Mouse (Mus musculus) frontal cortex, postnatal 25 days (tissue): ENCODE measurements around the gene Dnajc4.
A peak's percentile ranks its signal among the peaks of the same experiment; 100 is the strongest.
"Not testable (repeated sequence)": the region's sequence is repeated elsewhere in the genome, so short reads cannot be mapped to it uniquely, and the experiment has no call there.

Experiments used
- DNase-seq, 2 experiments: peaks; one replicate each; pipeline ENCODE4 v3.0.0; 2022; ENCODE audit warnings: low spot score in 2 of 2

The Dnajc4 gene

DNA sequence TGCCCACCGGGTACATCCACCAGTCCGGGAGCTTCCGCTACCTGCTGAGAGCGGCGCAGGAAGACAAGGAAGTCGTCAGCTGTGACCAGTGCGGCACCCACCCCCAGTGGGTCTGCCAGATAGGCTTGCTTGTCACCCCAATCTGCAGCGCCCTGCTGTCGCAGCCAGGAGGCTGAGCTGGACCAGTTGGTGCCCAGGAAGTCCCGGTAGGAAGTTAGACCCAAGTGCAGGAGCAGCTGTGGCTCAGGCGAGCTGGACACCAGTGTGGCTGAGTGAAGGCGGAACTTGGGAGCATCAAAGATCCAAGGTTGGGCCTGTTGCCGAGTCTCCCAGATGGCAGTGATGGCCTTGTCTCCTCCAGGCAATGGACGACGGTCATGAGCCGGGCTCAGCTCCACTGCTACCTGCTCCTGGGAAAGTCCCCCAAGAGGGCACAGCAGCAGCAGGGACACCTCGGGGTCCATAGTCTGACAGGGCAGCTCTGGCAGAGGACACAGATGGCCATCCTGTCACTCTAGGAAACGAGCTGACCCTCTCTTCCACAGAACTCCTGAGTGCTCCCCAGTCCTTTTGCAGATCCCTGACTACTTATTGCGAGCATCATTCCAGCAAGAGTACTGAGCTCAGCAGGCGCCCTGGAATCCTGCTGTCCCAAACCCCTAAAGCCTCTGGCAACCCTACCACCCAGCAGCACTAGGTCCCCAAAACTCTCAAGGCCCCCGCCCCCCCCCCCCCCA is 3.1 kb upstream of the Dnajc4 start:
- no peak for DNase-seq

DNA sequence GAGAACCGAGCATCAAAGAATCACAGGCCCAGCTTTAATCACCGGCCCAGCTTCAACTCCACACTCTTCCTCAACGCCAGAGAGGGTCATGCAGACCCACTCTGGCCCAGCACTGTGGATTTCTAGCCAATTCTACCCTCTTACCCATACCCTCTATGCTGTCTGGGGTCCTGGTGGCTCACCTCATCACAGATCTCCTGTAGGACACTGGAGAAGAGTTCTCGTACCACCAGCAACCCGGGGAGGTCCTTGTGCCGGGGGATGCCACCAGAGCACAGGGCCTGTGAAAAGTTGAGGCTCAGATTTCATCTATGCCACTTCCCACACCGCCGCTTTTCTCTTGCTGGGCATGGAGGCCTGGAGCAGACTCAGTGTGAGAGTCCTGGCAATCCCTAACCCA is 2.1 kb upstream of the Dnajc4 start:
- no peak for DNase-seq

DNA sequence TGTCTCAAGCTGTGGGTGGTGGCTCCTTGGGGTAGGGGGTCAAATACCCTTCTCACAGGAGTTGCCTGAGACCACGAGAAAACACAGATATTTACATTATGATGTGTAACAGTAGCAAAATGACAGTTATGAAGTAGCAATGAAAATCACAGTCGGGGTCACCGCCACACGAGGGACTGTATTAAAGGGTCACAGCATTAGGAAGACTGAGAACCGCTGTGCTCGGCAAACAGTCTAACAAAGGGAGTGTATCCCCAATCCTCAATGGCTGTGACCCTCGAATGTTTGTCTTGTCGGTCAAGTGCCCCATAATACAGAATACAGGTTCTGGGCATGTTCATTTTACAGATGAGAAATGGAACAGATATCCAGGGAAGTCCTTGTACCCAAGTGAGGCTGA is 1.6 kb upstream of the Dnajc4 start:
- DNase-seq: no peak

DNA sequence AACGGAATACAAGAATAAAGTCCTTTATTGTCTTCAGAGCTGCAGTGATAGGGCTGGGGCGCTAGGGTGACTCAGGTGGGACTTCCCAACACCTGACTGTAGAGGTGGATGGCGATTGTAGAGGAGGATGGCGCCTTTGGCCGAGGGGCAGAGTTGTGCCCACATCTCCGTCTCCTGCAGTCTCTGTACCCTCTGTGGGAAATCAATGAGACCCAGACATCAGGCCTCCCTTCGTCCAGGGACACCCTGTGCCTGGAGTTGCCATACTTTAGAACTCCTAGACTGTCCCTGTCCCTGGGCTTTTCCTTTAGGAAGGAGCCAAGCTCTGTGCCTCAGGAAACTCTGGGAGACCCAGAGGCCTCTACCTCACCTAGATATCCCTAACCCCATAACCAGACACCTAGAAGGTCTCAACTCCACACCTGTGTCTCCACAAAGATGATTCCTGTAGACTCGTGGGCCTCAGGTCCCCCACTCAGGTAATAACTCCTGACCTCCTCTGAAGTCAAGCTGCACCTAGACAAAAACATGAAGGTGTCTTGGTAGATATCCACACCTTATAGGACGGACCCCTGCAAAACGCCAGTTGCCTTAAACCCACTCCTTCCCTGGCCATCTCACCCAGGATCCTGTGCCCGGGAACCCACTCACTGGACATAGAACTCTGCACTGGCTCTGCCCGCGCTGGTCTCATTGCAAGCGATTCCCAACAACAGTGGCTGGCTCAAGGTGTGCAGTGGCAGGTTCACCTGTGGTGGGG is 819 bp upstream of the Dnajc4 start:
- no peak for DNase-seq

DNA sequence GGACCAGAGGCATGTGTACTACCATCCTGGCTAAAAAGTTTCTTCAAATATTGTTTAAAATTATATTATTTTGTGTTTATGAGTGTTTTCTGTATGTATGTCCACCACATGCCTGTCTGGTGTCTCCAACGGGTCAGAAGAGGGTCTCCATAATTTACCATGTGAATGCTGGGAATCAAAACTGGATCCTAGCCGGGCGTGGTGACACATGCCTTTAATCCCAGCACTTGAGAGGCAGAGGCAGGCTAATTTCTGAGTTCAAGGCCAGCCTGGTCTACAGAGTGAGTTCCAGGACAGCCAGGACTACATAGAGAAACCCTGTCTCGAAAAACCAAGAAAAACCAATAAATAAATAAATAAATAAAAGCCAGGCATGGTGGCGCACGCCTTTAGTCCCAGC is 1.2 kb downstream of the Dnajc4 start:
- not testable (repeated sequence) for DNase-seq

DNA sequence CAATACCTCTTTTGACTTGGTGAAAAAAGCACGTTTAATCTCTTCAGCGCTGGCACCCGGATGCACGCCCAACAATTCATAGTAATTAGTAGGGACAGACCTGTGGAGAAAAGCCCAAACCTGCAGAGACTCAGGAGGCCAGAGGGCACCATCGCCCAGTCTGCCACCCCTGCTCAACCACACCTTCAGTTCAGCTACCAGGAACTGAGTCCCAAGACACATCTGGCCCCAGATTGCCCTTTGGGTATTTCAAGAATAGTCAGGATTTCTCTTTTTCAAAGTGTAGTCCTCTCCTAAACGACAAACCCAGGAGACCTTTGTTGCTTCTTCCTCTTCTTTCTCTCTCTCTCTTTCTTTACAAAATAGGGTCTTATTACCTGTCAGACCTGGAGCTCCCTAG is 1.7 kb downstream of the Dnajc4 start:
- DNase-seq: no peak

DNA sequence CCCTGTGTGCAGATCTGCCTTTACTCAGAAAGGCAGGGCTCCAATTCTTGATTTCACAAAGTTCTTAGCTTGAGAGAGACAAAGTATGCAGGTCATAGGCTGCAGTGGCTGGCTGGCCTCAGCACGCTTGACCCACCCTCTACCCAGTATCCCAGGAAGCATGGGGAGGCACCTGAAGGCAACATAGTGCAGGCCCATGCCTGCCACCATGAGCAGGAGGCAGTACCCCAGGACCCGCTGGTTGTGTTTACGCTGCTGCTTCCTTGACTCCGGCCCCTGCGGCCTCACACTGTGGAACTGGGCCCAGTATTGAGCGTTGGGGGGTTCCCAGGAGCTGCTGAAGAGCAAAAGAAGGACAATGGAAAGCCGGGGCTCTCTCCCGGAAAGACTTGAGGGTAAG is 3.1 kb downstream of the Dnajc4 start:
- DNase-seq: no peak

DNA sequence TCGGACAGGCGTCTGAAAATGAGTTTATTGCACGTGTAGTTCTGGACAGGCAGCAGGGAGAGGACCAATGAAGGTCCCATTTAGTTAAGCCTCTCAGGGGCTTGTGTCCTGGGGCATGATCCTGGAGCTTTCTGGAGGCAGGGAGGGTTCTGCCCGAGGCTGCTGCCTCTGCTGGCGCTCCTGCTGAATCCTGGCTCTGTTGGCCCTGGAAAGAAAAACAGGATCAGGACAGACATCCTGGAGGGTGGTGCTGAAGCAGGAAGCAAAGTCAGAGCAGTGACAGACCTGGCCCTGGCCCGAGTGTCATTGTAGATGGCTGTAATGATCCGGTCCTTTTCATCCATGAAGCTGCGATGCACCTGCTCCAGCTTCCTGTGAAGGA is 4.5 kb downstream of the Dnajc4 start:
- DNase-seq: no peak

DNA sequence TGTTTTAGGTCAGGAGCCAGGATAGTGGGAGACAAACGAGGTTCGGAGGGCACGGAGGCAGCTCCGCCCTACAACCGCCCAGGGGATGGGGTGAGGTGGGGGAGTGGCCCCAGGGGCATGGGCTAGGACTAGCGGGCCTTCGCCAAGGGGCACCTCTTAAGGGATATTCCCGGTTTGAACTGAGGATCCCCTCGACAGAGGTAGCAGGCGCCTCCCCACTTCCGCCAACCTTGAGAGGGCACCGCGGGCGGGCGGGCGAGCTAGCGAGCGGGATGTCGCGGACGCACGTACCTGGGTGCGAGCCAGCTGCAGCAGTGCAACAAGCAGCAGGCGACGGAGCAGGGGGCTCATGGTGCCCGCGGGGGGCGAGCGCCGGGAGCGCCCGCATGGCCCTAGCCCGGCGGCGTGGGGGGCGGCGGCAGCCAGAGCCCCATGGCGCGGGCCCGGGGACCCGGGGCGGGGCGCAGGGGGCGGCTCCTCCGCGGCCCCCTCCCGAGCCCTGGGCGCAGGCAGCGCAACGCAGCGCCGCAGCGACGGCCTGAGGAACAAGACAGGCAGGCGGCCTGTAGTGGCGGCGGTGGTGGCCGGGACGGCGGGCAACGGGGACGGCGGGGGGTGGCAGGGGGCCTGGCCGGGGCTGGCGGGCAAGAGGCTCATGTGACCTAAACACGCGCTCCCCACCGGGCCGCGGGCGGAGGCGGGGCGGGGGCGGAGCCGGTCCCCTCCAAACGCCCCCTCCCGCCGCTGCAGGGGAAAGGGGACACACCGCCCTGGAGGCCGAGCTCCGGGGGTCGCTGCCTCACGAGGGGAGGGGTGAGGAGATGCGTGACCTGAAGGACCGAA is 5.1 kb downstream of the Dnajc4 start, which contains the start of gene Vegfb:
TSS of gene Vegfb (minus strand) at position 591 of the 843 bp plus-strand sequence.
- peak in 1 of 2 experiments; percentile 45 for DNase-seq

DNA sequence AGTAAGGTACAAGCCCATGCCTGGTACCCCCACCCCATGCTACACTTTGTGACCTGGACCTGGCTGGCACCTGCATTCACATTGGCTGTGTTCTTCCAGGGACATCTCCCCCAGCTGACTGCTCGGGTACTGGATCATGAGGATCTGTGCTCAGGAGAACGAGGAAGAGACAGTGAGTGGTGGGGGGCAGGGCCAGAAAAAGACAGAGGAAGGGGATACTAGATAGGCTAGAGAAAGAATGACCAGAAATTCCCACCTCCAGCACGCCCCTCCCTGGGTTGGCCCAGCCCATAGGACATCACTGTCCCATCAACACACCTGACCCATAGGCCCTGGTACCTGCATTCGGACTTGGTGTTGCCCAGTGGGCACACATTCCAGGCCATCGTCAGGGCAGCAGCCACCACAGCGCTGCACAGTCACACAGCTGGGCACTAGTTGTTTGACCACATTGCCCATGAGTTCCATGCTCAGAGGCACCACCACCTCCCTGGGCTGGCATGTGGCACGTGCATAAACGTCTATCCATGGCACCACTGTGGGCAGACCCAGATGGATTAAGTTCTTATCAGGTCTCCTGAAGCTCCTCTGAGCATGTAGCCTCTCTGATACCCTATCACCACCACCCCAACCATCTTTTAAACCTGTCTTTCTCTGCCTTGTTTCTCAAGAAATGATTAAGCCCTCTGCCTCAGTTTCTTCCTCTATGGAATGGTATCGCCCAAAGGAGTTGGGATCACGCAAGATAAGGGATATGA is 6.2 kb downstream of the Dnajc4 start:
- DNase-seq: no peak

DNA sequence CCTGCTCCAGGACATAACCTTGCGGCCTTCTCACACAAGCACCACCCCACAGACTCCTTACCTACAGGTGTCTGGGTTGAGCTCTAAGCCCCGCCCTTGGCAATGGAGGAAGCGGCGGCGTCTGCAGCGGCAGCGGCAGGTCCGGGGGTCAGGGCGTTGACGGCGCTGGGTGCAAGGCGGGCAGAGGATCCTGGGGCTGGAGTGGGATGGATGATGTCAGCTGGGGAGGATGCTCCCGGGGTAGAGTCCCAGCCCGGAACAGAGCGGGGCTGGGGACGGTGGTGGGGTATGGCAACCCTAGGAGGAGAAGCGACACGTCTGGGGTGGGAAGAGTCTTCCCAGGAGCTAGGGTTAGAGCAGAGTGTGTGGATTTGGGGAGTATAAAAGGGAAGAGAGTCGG is 7.1 kb downstream of the Dnajc4 start:
- no peak for DNase-seq

DNA sequence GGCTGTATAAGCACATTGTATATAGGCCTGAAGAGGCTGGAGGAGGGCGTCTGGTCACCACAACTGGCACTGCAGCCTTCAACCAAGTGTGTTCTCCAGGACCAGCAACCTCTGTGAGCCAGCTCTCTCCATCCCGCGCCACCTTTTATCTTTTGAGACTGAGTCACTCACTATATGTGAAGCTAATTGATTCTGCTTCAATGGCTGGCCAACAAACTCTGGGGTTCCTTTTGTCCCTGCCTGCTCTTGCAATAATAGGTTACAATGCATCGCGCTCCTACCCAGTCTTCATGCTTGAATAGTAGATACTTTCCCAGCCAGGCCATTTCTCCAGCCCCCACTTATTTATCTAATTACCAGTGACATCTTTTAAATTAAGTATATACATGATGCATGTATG is 8.8 kb downstream of the Dnajc4 start:
- no peak for DNase-seq

DNA sequence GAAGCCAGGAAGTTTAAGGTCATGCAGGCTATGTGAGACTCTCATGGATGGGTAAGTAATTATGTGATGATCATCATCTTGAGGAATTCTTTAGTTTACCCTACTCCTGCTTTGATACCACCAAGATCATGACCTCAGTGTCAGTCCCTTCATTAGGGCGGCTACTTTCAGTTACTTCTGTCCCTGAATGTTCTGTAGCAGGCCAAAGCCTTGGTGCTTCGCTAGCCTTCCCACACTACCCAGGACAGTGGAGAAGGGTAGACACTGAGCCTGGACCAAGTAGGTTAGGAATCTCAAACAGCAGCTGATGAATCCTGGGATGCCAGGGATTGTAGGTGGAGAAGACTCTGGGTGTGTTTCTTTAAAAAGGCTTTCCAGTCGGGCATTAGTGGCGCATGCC is 10.9 kb downstream of the Dnajc4 start:
- DNase-seq: no peak

DNA sequence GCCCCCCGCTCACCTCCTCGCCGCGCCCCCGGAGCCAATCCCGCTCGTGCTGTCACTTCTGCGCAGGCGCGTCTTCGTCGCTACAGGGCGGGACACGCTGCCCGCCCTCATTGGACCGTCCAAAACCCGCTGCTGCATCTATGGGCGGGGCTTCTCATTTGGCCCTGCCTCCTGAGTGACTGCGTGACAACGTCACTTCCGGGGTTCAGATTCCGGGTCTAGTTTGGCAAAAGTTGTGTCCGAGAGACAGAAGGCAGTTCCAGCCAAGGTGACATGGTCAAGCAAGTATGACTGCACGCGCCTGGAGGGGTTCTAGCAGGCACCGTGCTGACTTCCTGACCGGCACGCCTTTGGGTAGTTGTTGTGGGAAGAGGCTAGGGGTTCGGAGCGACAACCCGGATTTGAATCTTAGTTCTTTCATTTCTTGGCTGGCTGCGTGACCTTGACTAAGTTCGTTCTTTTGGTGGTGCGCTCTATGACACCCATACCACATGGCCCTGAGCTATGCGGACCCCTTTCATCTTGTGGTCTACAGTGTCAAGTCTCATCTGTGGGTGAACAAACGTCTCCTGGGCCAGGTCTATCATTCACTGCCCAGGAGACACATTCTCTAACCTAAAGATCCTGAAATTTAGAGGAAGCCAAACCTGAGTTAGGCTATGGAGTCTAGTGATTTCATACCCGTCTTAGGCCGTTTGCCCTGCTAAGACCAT is 11.8 kb downstream of the Dnajc4 start, which contains the start of gene Fkbp2:
TSS of gene Fkbp2 (minus strand) at position 121 of the 713 bp plus-strand sequence.
- peak; percentile 96 for DNase-seq

DNA sequence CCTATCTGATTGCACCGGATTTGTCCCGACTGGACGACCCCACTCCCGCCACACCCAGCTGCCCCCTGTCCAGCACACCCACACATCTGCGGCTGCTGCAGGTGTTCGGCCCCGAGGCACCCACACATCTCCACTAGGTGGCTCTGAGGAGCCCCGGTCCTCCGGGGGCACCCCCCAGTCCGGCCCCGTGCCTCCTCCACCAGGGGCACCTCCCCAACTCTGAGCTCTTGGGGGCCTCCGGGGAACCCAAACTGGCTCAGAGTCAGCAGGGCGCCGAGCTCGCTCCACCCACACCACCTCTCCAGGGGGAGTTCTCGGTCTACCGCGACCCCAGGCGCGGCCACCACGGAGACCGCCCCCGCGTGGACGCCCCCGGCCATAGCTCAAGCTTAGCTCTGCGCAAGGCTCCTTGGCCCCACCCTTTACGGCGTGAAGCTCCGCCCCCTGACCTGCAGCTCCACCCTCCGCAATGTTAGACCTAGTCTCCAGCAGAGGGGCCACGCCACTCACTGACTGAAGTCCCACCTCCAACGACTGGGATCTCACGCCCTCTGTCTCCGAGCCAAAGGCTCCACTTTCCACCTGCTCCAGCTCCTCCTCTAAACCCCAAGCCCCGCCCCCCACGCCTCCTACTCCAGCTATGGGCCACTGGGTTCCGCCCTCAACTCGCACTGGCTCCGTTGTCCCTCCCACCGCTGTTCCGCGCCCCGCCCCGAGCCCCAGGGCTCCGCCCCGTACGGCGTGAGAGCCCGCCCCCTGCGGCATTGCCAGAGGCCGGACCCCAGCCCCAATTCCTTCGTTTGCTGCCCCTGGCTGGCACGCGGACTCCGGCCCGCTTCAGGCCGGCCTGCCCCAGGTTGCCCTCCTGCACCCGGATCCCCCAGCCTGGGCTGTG is 12.6 kb downstream of the Dnajc4 start:
- DNase-seq: peak; percentile 98 to 99

DNA sequence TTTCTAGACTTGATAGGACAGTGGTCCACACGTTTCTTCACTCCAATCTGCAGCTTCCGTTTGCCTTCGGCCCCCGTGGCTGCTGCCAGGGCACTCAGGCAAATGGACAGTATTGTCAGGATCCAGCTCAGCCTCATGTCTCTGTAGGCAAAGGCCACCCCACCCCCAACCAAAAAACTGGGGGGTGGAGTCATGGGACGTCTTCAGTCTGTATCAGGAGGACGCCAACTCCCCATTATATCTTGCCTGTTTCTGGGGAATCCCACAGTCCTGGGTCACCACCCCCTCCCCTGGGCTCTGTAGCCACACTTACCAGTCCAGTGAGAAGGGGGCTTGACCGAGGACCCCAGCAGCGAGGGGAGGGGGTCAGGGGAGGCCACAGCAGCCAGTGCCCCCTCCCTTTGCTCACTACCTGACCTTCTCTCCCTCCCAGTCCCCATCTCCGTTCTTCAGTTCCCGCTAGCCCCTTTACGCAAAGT is 13.3 kb downstream of the Dnajc4 start:
- peak in 1 of 2 experiments; percentile 26 for DNase-seq

DNA sequence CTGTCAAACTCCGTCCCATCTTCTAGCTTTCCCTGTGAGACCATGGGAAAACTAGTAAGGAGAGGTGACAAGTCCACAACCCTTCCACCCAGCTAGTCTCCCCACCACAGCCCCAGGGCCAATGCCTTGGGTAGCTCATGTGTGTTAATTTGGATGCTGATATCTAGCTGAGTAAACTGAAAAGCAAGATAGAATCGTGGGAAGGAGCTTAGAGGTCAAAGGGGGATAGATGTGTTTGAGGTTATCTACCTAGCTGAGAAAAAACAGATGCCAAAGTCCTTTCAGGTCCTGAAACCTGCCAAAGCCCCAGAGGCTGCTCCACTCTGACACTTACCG is 13.8 kb downstream of the Dnajc4 start:
- DNase-seq: no peak

DNA sequence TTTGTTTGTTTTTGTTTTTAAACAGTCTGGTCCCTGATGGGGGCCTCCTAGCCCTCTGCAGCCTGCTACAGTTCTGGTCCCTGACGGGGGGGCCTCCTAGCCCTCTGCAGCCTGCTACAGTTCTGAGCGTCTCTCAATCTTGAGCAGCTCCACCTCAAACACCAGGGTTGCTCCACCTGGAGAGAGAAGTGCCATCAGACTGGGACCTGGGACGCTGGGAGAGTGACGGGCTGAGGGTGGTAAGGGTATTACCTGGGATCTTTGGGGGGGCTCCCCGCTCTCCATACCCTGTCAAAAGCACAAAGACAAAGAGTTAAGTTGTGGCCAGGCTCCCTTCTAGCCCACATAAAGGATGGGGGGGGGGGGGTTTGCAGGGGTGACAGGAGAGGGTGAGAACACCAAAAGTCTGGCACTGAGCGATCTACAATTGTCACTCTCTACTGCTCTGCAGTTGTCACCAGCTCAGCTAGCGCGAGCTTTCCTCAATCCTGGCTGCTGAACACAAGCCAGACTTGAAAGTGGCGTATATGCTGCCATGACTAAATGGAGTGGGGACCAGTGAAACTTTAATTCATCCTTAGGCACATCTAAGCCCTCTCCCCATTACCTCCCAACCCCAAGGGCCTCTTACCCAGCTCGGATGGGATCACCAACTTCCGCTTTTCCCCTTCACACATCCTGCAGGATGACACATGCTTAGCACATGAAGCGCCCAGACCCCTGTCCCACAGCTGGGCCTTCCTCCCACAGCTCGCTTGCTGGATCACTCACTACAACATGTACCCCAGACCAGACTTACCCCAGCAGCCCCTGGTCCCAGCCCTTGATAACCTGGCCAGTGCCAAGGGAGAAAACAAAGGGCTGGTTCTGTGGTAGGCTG is 14.4 kb downstream of the Dnajc4 start:
- no peak for DNase-seq
